Mouse (Mus musculus) kidney, postnatal 25 days (tissue): ENCODE data around the gene S100a2.

Source experiments
- DNase-seq, 2 experiments: peaks; one replicate each; pipeline ENCODE4 v3.0.0; 2021; ENCODE audit warnings: mixed read lengths in 2 of 2

The S100a2 gene

DNA sequence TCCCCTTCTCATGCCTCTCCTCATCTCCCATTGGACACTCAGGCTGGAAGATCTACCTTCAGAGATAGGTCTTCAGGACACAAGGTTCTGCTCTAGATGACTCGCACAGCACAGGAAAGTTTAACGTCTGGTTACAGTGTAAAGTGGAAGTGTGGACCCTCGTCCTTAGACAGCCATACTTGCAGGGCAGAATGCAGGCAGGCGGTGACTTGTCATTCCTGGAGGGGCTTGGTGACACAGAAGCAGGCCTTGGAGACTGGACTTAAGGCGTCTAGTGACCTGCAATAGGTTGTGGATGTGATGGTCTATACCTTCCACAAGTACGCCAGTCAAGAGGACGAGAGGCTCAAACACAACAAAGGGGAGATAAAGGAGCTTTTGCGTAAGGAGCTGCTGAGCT lies at the start of gene S100a2:
Gene S100a2, plus strand, starts transcription at position 301 of the 400 bp plus-strand sequence.
- no peak for DNase-seq

DNA sequence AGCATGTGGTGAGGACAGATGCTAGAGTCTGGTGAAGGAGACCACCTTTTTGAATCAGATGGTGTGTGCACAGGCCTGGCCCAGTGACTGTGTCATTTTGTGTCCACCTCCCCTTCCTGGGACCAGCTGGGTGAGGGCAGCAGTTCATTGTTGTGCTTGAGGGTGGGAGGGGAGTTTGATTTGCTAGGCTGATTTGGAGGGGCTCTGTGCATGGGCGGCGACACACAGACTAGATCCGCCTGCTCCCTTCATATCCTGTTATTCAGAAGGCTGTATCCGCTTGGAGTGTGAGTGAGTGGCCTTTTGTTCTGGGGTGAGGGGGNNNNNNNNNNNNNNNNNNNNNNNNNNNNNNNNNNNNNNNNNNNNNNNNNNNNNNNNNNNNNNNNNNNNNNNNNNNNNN lies 49.1 kb upstream of the S100a2 start:
- peak; percentile 59 to 78 for DNase-seq

- DNase-seq = peak; percentile 44 to 46
Measured at GRCm38 (mm10) chr3:90549676-90550420, 40.2 kb upstream of the S100a2 start.

- DNase-seq = no peak
Measured at GRCm38 (mm10) chr3:90550421-90550790, 39.6 kb upstream of the S100a2 start.

- DNase-seq = no peak
Measured at GRCm38 (mm10) chr3:90552231-90552630, 37.8 kb upstream of the S100a2 start.

DNA sequence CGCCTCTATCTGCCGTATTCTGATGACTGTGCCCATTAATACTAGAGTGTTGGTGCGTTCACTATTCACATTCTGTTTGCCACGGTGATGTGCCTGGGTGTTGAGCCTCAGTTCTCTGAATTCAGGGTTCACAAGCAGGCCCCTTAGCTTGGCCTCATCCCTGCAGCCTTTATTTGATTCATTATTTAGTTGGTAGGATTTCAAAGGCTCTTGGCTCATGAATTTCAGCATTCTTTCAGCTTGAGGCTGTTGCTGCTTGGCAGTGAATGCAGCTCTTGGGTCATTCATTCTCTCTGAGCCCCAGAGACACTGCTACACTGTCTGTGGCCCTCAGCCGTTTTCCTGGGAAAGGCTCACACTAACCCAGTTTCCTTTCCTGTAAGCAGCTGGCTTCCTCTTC lies 34.1 kb upstream of the S100a2 start:
- DNase-seq = no peak

DNA sequence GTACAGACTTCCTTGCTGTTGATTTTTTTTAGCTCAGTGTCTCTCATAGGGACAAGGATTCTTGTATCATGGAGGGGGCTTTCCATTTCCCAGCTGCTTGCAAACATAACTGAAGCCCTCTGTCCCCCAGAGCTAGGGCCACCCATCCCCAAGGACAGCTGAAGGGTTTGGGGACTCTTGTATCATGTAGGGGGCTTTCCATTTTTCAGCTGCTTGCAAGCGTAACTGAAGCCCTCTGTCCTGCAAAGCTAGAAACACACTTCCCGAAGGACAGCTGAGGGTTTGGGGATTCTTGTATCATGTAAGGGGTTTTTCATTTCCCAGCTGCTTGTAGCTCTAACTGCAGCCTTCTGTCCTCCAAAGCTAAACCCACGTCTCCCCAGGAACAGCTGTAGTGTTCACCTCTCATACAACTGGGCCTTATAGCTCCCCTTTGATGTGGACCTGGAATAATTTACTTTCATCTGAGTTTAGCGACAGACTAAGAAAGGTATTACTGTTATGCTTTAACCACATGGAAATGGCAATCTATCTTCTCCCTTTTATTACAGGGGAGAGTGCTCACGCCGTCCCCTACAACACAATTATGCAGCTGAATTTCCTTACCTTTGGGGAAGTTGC lies 29.9 kb upstream of the S100a2 start, which contains the start of gene S100a3:
Gene S100a3, plus strand, starts transcription at position 571 of the 621 bp plus-strand sequence.
- DNase-seq = no peak

DNA sequence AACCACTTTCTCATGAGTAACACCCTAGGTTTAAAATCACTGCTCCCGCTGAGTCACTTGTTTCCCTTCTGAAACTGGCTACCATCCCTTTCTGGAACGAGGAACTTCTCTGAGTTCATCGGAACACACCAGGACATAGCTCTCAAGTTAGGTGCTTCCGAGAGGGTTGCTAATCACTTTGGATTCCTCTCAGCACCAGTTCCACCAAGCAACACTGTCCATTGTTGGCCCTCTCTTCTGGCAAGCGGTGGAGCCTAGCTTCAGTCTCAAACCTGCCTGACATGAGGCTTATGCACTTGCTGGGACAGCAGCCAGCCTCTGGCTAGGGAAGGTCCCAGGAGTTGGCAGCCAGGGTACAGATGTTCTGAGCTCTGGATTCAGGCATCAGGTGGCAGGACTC lies 15.4 kb upstream of the S100a2 start:
- no peak for DNase-seq

GRCm38 (mm10) chr3:90575320-90575719 lies 14.7 kb upstream of the S100a2 start:
- no peak for DNase-seq

- no peak for DNase-seq
Measured at GRCm38 (mm10) chr3:90576351-90577001, 13.6 kb upstream of the S100a2 start.

DNA sequence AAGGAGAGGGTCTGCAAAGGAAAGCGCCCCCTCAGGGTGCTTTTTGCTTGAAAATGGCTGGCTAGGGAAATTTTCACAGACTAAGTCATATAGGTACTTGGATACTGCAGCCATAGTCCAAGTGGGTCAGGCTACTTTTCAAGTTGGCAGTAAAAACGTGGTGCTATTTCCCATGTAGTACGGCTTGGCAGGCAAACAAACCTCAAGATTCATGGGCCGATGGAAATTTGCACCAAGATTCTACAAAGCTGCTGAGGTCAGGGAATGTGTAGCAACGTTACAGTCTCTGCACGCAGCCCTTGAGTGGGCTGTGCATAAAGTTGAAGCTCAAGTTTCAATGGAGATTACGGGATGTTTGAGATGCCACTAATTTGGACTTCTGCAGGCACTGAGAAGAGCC lies 10.6 kb upstream of the S100a2 start:
- no peak for DNase-seq

- DNase-seq = no peak
Measured at GRCm38 (mm10) chr3:90581141-90581540, 8.9 kb upstream of the S100a2 start.

GRCm38 (mm10) chr3:90582156-90582555 lies 7.9 kb upstream of the S100a2 start:
- no peak for DNase-seq

- DNase-seq = no peak
Measured at GRCm38 (mm10) chr3:90582556-90582955, 7.5 kb upstream of the S100a2 start.

GRCm38 (mm10) chr3:90583893-90584292 lies 6.2 kb upstream of the S100a2 start:
- DNase-seq = peak; percentile 57 to 70

- DNase-seq = peak; percentile 39 to 60
Measured at GRCm38 (mm10) chr3:90585595-90585994, 4.5 kb upstream of the S100a2 start.

DNA sequence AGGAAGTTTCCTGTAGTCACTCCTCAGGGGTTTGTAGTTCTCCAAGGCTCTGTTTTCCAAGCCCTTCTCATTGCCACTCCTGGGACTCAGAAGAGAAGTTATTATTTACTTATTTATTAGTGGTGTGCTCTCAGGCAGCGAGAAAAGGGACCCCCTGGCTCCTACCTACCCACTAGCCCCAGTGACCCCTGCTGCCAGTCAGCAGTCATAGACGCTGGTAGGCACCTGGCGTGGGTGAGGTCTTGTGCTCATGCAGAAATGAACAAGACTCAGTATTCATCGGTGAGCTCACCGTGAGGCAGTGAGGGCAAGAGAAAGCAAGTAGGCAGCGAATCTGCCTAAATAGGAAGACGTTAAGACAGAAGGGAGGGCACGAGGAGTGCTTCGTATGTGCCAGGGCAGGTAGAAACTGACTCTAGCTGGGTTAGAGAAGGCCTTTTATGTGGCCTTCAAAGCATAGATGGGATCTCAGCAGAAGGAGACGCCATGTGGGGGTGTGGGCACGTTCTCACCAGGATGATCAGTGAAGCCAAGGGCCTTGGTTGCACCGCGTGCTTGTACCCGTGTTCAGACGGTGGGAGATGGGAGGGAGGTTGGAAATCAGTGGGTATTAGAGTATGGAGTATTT lies 3.9 kb upstream of the S100a2 start:
- DNase-seq = no peak

- DNase-seq = peak in 1 of 2 experiments; percentile 69
Measured at GRCm38 (mm10) chr3:90586906-90587305, 3.1 kb upstream of the S100a2 start.

GRCm38 (mm10) chr3:90587361-90588101 lies 2.5 kb upstream of the S100a2 start:
- no peak for DNase-seq

- no peak for DNase-seq
Measured at GRCm38 (mm10) chr3:90589390-90589789, 657 bp upstream of the S100a2 start.

- DNase-seq = no peak
Measured at GRCm38 (mm10) chr3:90594466-90594865, 4.4 kb downstream of the S100a2 start.

DNA sequence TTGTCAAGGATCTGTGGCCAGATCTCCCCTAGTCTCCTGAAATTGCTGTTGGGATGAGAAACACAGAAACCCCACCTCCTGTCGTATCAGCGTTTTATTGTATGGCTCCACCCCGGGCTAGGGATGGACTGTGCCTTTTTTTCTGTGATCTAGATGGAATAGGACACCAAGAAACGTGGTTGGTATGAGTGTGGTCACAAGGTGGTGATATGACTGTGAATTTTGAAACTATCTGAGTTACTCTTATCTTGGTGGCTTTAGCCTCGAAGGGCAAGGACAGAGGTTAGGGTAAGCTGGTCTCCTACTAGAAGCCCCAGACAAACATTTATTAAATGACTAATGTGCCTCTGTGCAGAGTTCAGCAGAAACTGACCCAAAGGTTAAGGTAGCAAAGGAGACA lies 5.5 kb downstream of the S100a2 start:
- DNase-seq = no peak

GRCm38 (mm10) chr3:90596810-90597209 lies 6.8 kb downstream of the S100a2 start:
- no peak for DNase-seq
